Mouse (Mus musculus) kidney, adult 2 months (tissue): ENCODE measurements at regions not wholly inside any gene's neighbourhood (a gene's known extent, or its start where the extent isn't known, plus 50 kb on each side); places are given as distances from the start of the nearest gene placed in this dataset.

Source experiments
- DNase-seq: peaks from one replicate; pipeline ENCODE4 v3.0.0; 2021
- H3K27ac ChIP-seq: fragments of 200-500 bp; 2 replicates; pipeline ENCODE4 v1.5.1; 2012; ENCODE audit warnings: low read depth, low read length, control low read depth, inconsistent platforms; ENCODE audit not compliant: insufficient read depth
- H3K27me3 ChIP-seq: fragments of 200-500 bp; replicated peaks from 2 replicates; pipeline ENCODE4 v1.6.1; 2012; ENCODE audit warnings: mild to moderate bottlenecking, moderate library complexity, low read length, inconsistent platforms; ENCODE audit not compliant: control insufficient read depth, insufficient read depth
- H3K36me3 ChIP-seq: fragments of 200-500 bp; 2 replicates; pipeline ENCODE4 v1.6.1; 2012; ENCODE audit warnings: mild to moderate bottlenecking, moderate library complexity, low read length, inconsistent platforms; ENCODE audit not compliant: control insufficient read depth, insufficient read depth
- H3K4me1 ChIP-seq: fragments of 200-500 bp; 2 replicates; pipeline ENCODE4 v1.6.1; 2011; ENCODE audit warnings: low read length; ENCODE audit not compliant: control insufficient read depth, insufficient read depth
- H3K4me3 ChIP-seq: fragments of 200-500 bp; 2 replicates; pipeline ENCODE4 v1.5.1; 2011; ENCODE audit warnings: mild to moderate bottlenecking, low read depth, low read length, control low read depth; ENCODE audit not compliant: insufficient read depth
- CTCF ChIP-seq: fragments of 200-500 bp; conservative IDR thresholded peaks from 2 replicates; pipeline ENCODE4 v1.5.1; 2011; ENCODE audit warnings: low read depth, mild to moderate bottlenecking, control low read depth, low read length, moderate library complexity, mixed read lengths; ENCODE audit not compliant: insufficient read depth, insufficient read length
- POLR2A ChIP-seq: fragments of 200-500 bp; IDR thresholded peaks from one replicate; pipeline ENCODE4 v1.6.1; 2011; ENCODE audit warnings: low read depth, low read length, control low read depth
- WGBS: fragments of 180-500 bp; shearing (Covaris S2); methylation state at CpG from one replicate; pipeline ENCODE4 v1.1.7; 2018; 5-methylcytosine and 5-hydroxymethylcytosine counted together

- no peak for DNase-seq
- Histone ChIP-seq H3K4me3 (no peak overlapping the region), H3K27me3 (no peaks in the 10 kb centered on the region), H3K4me1 (no peaks in the 10 kb centered on the region), H3K27ac (no peak overlapping the region), H3K36me3 (no peaks in the 10 kb centered on the region)
- 91% methylated on average over 6 of the region's 6 CpGs for WGBS
- TF ChIP-seq POLR2A (no peak), CTCF (0 out of 2 replicates have a peak, but pooled peaks have one; percentile 11)
These were observed 112.1 kb upstream of the Tmpo start for GRCm38 (mm10) chr10:91293226-91293625.

GRCm38 (mm10) chr10:91284259-91284658 is 103.1 kb upstream of the Tmpo start:
- H3K4me1 ChIP-seq: no peaks in the 10 kb centered on the region
- no peak for DNase-seq
- TF ChIP-seq POLR2A: no peak
- H3K27ac ChIP-seq: no peak overlapping the region
- H3K36me3 ChIP-seq: no peaks in the 10 kb centered on the region
- no peaks in the 10 kb centered on the region for H3K27me3 ChIP-seq
- WGBS: 89% methylated on average over 9 of the region's 9 CpGs
- H3K4me3 ChIP-seq: no peak overlapping the region

- TF ChIP-seq CTCF (peak; percentile 95), POLR2A (no peak)
- 20% methylated on average over 14 of the region's 14 CpGs for WGBS
- H3K27me3 ChIP-seq: no peaks in the 10 kb centered on the region
- no peak overlapping the region for H3K27ac ChIP-seq
- H3K36me3 ChIP-seq: no peaks in the 10 kb centered on the region
- peak; percentile 83 for DNase-seq
- H3K4me1 ChIP-seq: no peaks in the 10 kb centered on the region; the same call in 1 of the 2 replicates
- H3K4me3 ChIP-seq: no peak overlapping the region
These were observed 90.0 kb upstream of the Tmpo start for GRCm38 (mm10) chr10:91270955-91271741.

- Histone ChIP-seq H3K36me3 (no peaks in the 10 kb centered on the region), H3K27me3 (no peaks in the 10 kb centered on the region), H3K4me1 (no peaks in the 10 kb centered on the region; the same call in 1 of the 2 replicates), H3K4me3 (no peak overlapping the region; the same call in 1 of the 2 replicates), H3K27ac (no peak overlapping the region)
- TF ChIP-seq POLR2A: no peak
- peak; percentile 60 for TF ChIP-seq CTCF
- DNase-seq: peak; percentile 37
- 20% methylated on average over 14 of the region's 14 CpGs for WGBS
These were observed 89.3 kb upstream of the Tmpo start for GRCm38 (mm10) chr10:91270268-91270954.

GRCm38 (mm10) chr10:91267886-91268285 is 86.8 kb upstream of the Tmpo start:
- WGBS: 90% methylated on average over 6 of the region's 6 CpGs

GRCm38 (mm10) chr10:91260416-91260815 is 79.3 kb upstream of the Tmpo start:
- Histone ChIP-seq H3K27me3 (no peaks in the 10 kb centered on the region), H3K4me3 (no peak overlapping the region), H3K27ac (no peak overlapping the region), H3K36me3 (no peaks in the 10 kb centered on the region), H3K4me1 (no peaks in the 10 kb centered on the region)
- 68% methylated on average over 10 of the region's 10 CpGs for WGBS
- no peak for DNase-seq
- TF ChIP-seq CTCF: no peak
- TF ChIP-seq POLR2A: no peak

More at GRCm38 (mm10) chr10:91267886-91268285, 86.8 kb upstream of the Tmpo start:
- H3K4me3 ChIP-seq: no peak overlapping the region
- no peak for DNase-seq
- H3K27ac ChIP-seq: no peak overlapping the region
- no peaks in the 10 kb centered on the region for H3K36me3 ChIP-seq
- TF ChIP-seq CTCF: no peak
- TF ChIP-seq POLR2A: no peak
- H3K27me3 ChIP-seq: no peaks in the 10 kb centered on the region
- H3K4me1 ChIP-seq: no peaks in the 10 kb centered on the region; the same call in 1 of the 2 replicates

GRCm38 (mm10) chr10:91249681-91250195 is 68.6 kb upstream of the Tmpo start:
- DNase-seq: no peak
- Histone ChIP-seq H3K36me3 (no peaks in the 10 kb centered on the region), H3K27me3 (no peaks in the 10 kb centered on the region), H3K4me3 (peak overlapping the region; percentile 28; the same call in 1 of the 2 replicates), H3K27ac (no peak overlapping the region), H3K4me1 (no peaks in the 10 kb centered on the region)
- TF ChIP-seq CTCF (no peak), POLR2A (no peak)
- WGBS: 32% methylated on average over 18 of the region's 18 CpGs
